Mouse (Mus musculus): ENCODE measurements around the gene Pafah2. TPM values are rescaled to one million over a fixed set of nuclear protein-coding genes. Genes with fewer than 3 reads are reported as not detected.

Gene Pafah2
- polyA plus RNA-seq, 1 experiment: 16.5 TPM

DNA sequence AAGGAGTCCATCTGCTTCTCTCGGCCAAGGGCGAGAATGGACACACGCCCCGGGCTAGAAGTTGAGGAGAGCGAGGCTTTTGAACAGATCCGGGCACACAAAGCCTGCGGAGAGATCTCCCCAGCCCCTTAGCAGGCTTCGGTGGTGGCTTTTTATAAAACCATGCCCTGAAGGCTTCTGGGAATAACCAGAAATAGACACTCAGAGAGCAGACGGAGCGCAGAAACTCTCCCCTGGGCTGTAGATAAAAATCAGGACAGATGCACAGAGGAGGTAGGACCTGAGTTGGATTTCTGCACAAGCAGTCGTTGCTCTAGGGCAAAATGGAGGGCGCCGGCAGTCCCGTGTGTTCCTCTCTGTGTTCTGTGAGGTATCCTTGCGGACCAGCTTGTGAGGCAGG is 20.5 kb downstream of the Pafah2 start:
- Histone ChIP-seq H3K9ac (ENCODE audit: low read depth, poor library complexity, severe bottlenecking) (no peak overlapping the region), H3K27me3 (ENCODE audit: control insufficient read depth, insufficient read depth, low read length, poor library complexity, severe bottlenecking) (no peaks in the 10 kb centered on the region), H3K9me3 (replicated peaks; ENCODE audit: control insufficient read depth, insufficient read depth, low read length, poor library complexity, severe bottlenecking) (no peaks in the 10 kb centered on the region), H3K36me3 (ENCODE audit: control insufficient read depth, insufficient read depth, low read length, poor library complexity, severe bottlenecking) (no peaks in the 10 kb centered on the region), H3K4me1 (ENCODE audit: control insufficient read depth, insufficient read depth, low read length) (no peaks in the 10 kb centered on the region), H3K27ac (ENCODE audit: insufficient read depth, low read length) (no peak overlapping the region), H3K4me3 (ENCODE audit: low read depth, low read length) (no peak overlapping the region; the same call in 1 of the 2 replicates)
- TF ChIP-seq POLR2A (IDR thresholded peaks at IDR 0.05; ENCODE audit: insufficient read depth, low read length): no peak

DNA sequence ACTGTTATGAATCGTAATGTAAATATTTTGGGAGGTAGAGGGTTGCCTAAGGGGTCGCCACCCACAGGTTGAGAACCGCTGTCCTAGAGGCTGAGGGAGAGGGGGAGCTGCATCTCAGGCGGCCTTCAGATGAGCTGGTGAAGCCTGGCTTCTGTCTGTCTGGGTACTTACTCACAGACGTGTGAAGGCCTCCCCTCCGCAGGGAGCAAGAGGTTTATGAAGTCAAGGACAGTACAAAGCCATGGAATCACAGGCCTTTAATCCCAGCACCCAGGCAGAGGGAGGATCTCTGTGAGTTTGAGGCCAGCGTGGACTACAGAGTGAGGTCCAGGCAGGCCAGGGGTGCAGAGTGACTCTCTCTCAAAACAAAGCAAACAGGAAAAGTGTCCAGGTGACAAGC is 21.0 kb downstream of the Pafah2 start:
- Histone ChIP-seq H3K9ac (ENCODE audit: low read depth, poor library complexity, severe bottlenecking) (no peak overlapping the region), H3K9me3 (replicated peaks; ENCODE audit: control insufficient read depth, insufficient read depth, low read length, poor library complexity, severe bottlenecking) (no peaks in the 10 kb centered on the region), H3K4me1 (ENCODE audit: control insufficient read depth, insufficient read depth, low read length) (no peaks in the 10 kb centered on the region), H3K36me3 (ENCODE audit: control insufficient read depth, insufficient read depth, low read length, poor library complexity, severe bottlenecking) (no peaks in the 10 kb centered on the region), H3K4me3 (ENCODE audit: low read depth, low read length) (no peak overlapping the region), H3K27ac (ENCODE audit: insufficient read depth, low read length) (no peak overlapping the region), H3K27me3 (ENCODE audit: control insufficient read depth, insufficient read depth, low read length, poor library complexity, severe bottlenecking) (no peaks in the 10 kb centered on the region)
- TF ChIP-seq CTCF (IDR thresholded peaks at IDR 0.05; ENCODE audit: low read depth, low read length): no peak

DNA sequence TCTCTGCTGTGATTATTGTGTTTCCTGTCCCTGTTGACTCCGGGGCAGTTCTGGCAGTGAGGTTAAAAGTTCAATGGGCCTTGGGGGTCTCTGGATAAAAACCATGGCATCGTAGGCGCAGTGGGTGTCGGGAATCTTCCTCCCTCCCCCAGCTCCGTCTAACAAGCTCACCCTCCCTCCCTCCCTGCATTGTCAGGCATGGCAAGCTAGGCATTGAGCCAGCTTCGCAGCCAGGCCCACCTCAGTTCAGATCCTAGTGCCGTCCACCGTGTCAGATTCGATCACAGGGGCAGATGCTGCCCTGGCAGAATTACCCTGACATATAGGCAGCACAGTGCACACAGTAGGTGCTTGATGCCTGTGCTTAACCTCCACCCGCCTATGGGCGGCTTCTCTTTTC is 25.9 kb downstream of the Pafah2 start:
- no peaks in the 10 kb centered on the region for H3K36me3 ChIP-seq (ENCODE audit: control insufficient read depth, insufficient read depth, low read length, poor library complexity, severe bottlenecking)
- H3K27ac ChIP-seq (ENCODE audit: insufficient read depth, low read length): no peak overlapping the region
- H3K9ac ChIP-seq (ENCODE audit: low read depth, poor library complexity, severe bottlenecking): no peak overlapping the region
- no peaks in the 10 kb centered on the region for H3K27me3 ChIP-seq (ENCODE audit: control insufficient read depth, insufficient read depth, low read length, poor library complexity, severe bottlenecking)
- H3K4me3 ChIP-seq (ENCODE audit: low read depth, low read length): no peak overlapping the region
- no peaks in the 10 kb centered on the region for H3K9me3 ChIP-seq (replicated peaks; ENCODE audit: control insufficient read depth, insufficient read depth, low read length, poor library complexity, severe bottlenecking)
- H3K4me1 ChIP-seq (ENCODE audit: control insufficient read depth, insufficient read depth, low read length): no peaks in the 10 kb centered on the region
- TF ChIP-seq EP300 (IDR thresholded peaks at IDR 0.05; ENCODE audit: insufficient read depth, low read depth, low read length): no peak
- TF ChIP-seq POLR2A (IDR thresholded peaks at IDR 0.05; ENCODE audit: insufficient read depth, low read length): no peak
- TF ChIP-seq CTCF (IDR thresholded peaks at IDR 0.05; ENCODE audit: low read depth, low read length): no peak

DNA sequence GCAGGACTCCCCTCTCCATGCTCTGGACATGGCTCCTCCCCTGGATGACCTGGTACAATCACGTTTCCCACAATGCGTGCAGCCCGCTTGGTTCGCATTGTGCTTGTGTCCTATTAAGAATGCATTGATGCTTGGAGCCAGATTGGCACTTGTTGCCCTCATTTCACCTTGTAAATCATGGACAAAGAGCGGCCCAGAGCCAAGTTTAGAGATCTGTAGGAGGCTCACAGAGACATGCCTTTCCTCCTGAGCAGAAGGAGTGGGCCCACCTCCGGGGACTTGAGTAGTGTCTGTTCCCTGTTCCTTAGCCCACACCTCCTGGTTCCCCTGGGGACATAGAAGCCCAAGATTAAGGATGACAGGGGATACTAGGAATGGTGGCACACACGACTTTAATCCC is 27.8 kb downstream of the Pafah2 start:
- Histone ChIP-seq H3K36me3 (ENCODE audit: control insufficient read depth, insufficient read depth, low read length, poor library complexity, severe bottlenecking) (no peaks in the 10 kb centered on the region), H3K9me3 (replicated peaks; ENCODE audit: control insufficient read depth, insufficient read depth, low read length, poor library complexity, severe bottlenecking) (no peaks in the 10 kb centered on the region), H3K27me3 (ENCODE audit: control insufficient read depth, insufficient read depth, low read length, poor library complexity, severe bottlenecking) (no peaks in the 10 kb centered on the region), H3K27ac (ENCODE audit: insufficient read depth, low read length) (no peak overlapping the region), H3K9ac (ENCODE audit: low read depth, poor library complexity, severe bottlenecking) (no peak overlapping the region), H3K4me3 (ENCODE audit: low read depth, low read length) (no peak overlapping the region), H3K4me1 (ENCODE audit: control insufficient read depth, insufficient read depth, low read length) (no peaks in the 10 kb centered on the region)
- TF ChIP-seq POLR2A (IDR thresholded peaks at IDR 0.05; ENCODE audit: insufficient read depth, low read length): no peak
- TF ChIP-seq CTCF (IDR thresholded peaks at IDR 0.05; ENCODE audit: low read depth, low read length): no peak
- TF ChIP-seq EP300 (IDR thresholded peaks at IDR 0.05; ENCODE audit: insufficient read depth, low read depth, low read length): no peak

DNA sequence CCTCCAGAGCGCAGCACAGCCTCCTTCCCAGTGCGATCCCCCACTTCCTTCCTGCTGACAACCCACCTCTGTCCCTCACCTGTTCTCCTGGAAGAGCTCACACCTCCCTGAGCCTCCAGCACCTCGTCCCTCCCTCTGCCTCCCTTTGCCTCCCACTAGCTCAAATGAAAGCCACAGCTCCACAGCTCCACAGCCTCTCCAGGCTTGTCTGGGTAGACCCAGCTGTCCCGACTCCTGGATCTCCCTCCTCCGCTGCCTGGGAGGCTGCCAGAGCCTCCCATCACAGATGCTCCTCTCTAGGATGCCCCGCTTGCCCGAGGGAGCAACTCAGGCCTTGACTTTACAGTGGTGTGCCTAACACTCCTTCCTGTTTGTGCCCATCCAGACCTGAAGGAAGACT is 29.0 kb downstream of the Pafah2 start:
- Histone ChIP-seq H3K9me3 (replicated peaks; ENCODE audit: control insufficient read depth, insufficient read depth, low read length, poor library complexity, severe bottlenecking) (no peaks in the 10 kb centered on the region), H3K9ac (ENCODE audit: low read depth, poor library complexity, severe bottlenecking) (no peak overlapping the region), H3K4me1 (ENCODE audit: control insufficient read depth, insufficient read depth, low read length) (no peaks in the 10 kb centered on the region), H3K36me3 (ENCODE audit: control insufficient read depth, insufficient read depth, low read length, poor library complexity, severe bottlenecking) (no peaks in the 10 kb centered on the region), H3K27ac (ENCODE audit: insufficient read depth, low read length) (no peak overlapping the region), H3K27me3 (ENCODE audit: control insufficient read depth, insufficient read depth, low read length, poor library complexity, severe bottlenecking) (no peaks in the 10 kb centered on the region), H3K4me3 (ENCODE audit: low read depth, low read length) (no peak overlapping the region)
- TF ChIP-seq POLR2A (IDR thresholded peaks at IDR 0.05; ENCODE audit: insufficient read depth, low read length): no peak
- no peak for TF ChIP-seq EP300 (IDR thresholded peaks at IDR 0.05; ENCODE audit: insufficient read depth, low read depth, low read length)
- TF ChIP-seq CTCF (IDR thresholded peaks at IDR 0.05; ENCODE audit: low read depth, low read length): no peak

DNA sequence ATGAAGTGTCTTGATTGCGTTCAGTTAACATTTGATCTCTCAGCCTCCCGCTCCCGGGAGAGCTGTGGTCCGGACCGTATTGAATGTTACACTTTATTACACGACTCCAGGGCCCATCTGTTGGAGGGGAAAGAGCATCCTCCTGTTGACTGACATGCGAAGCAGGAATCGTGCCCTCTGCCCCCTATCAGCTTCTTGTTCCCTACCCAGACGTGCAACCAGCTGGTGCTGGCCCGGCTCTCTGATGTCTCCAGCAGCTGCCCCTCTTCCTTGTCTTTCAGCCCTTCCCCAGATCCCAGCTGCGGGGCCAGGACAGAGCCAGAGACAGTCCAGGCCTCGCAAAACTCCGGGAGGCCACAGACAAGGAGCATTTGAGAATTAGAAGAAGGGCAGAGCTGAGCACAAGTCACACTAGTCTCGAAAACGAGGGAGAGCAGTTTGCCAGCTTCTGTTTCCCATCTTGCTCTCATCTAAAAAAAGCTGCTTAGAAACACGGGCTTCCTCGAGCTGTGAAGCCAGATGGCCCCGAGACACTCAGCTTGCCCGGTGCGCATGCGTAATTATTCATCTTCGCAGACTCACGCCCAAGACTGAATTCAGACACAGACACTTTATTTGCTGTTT is 34.4 kb downstream of the Pafah2 start:
- no peaks in the 10 kb centered on the region for H3K4me1 ChIP-seq (ENCODE audit: control insufficient read depth, insufficient read depth, low read length)
- TF ChIP-seq EP300 (IDR thresholded peaks at IDR 0.05; ENCODE audit: insufficient read depth, low read depth, low read length) (no peak), CTCF (IDR thresholded peaks at IDR 0.05; ENCODE audit: low read depth, low read length) (no peak), POLR2A (IDR thresholded peaks at IDR 0.05; ENCODE audit: insufficient read depth, low read length) (no peak)
- H3K9me3 ChIP-seq (replicated peaks; ENCODE audit: control insufficient read depth, insufficient read depth, low read length, poor library complexity, severe bottlenecking): no peaks in the 10 kb centered on the region
- no peaks in the 10 kb centered on the region for H3K36me3 ChIP-seq (ENCODE audit: control insufficient read depth, insufficient read depth, low read length, poor library complexity, severe bottlenecking)
- H3K4me3 ChIP-seq (ENCODE audit: low read depth, low read length): no peak overlapping the region
- no peak overlapping the region for H3K9ac ChIP-seq (ENCODE audit: low read depth, poor library complexity, severe bottlenecking)
- no peaks in the 10 kb centered on the region for H3K27me3 ChIP-seq (ENCODE audit: control insufficient read depth, insufficient read depth, low read length, poor library complexity, severe bottlenecking)
- H3K27ac ChIP-seq (ENCODE audit: insufficient read depth, low read length): no peak overlapping the region
